Mouse (Mus musculus) MN1 (cell line): Measurements from ENCODE around the gene Sars2.
A peak's percentile ranks its signal among the peaks of the same experiment; 100 is the strongest.
"Not testable (repeated sequence)": the region's sequence is repeated elsewhere in the genome, so short reads cannot be mapped to it uniquely, and the experiment has no call there.

Experiments used
- DNase-seq: peaks from one replicate; pipeline ENCODE4 v3.0.0-alpha.2; 2016; ENCODE audit warnings: low spot score

Gene Sars2

GRCm38 (mm10) chr7:28741709-28742438 is at the start of gene Sars2, which contains the start of gene Mrps12:
Gene Sars2, plus strand, starts transcription at chr7:28741992.
Gene Mrps12, minus strand, starts transcription at chr7:28741820.
- DNase-seq: peak; percentile 97

GRCm38 (mm10) chr7:28692545-28693320 is 49.1 kb upstream of the Sars2 start, which contains the start of gene Fbxo27:
Gene Fbxo27, plus strand, starts transcription at chr7:28692849.
- DNase-seq: no peak

DNA sequence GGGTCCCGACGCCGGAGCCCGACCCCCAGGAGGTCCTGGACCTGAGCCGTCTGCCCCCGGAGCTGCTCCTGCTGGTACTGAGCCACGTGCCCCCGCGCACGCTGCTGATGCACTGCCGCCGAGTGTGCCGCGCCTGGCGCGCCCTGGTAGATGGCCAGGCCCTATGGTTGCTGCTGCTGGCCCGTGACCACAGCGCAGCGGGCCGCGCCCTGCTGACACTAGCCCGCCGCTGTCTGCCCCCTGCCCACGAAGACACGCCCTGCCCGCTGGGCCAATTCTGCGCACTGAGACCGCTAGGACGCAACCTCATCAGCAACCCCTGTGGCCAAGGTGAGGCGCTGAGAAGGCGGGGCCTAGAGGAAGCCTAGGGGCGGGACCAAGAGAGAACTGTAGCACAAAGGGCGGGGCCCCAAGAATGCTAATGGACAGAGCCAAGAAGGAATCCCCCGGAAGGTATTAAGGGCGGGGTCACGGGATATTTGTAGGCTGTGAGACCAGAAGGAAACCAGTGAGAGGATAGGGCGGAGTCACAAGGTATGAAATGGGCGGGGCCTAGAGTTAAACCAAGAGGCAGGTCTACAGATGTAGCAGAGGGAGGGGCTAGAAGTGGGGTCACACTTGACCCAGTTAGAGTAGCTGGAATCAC is 48.3 kb upstream of the Sars2 start:
- peak; percentile 76 for DNase-seq

DNA sequence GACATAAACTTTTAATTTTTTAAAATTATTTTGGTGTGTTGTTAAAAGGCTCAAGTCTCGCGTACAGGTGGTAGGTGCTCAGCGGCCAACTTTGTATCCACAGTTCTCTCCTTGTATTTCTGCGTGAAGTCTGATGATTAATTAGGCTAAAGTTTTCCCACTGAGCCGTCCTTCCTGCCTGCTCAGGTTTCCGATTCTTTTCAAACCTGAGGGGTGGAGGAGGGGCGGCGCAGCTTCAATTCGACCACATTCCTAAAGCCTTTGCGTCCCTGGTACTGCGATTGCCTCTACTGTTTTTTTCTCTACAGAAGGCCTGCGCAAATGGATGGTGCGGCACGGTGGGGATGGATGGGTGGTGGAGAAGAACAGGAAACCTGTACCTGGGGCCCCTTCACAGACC is 47.4 kb upstream of the Sars2 start:
- no peak for DNase-seq

DNA sequence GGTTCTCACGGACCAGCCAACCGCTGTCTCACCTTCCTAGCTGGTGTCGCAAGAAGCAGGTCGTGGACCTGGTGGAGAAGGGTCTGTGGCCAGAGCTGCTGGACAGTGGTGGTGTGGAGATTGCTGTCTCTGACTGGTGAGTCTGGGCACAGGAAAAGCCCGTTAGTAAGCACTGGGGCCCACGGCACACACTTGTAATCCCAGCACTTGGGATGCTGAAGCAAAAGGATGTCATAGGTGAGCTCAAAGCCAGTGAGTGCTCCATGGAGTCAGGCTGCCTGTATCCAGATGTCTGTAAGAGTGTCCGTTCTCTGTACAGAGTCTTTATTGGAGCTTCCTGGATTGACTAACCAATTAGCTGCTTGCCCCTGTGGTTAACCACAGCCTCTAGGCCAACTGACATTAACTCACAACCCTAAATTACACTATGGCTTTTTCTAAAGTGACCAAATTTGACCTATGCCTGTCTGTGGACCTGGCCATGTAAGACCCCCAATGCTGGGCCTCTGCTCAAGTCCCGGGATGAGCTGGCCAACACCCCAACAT is 46.8 kb upstream of the Sars2 start:
- no peak for DNase-seq

DNA sequence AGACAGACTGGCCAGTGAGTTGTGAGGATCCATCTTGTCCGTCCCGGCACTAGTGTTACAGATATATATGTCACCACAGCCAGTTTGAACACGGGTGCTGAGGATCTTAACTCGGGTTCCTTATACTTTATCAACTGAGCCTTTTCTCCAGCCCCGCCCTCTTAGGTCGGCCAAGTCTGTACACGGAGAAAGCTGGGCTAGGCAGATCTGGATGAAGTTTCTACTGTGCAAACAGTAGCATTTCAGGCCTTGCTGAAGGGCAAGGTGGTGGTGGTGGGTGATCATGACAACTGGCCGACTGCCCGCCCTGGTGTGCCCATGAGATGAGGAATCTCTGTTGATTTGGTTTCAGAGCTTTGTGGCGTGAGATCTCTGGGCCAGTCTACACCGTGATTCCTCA is 44.5 kb upstream of the Sars2 start:
- no peak for DNase-seq

DNA sequence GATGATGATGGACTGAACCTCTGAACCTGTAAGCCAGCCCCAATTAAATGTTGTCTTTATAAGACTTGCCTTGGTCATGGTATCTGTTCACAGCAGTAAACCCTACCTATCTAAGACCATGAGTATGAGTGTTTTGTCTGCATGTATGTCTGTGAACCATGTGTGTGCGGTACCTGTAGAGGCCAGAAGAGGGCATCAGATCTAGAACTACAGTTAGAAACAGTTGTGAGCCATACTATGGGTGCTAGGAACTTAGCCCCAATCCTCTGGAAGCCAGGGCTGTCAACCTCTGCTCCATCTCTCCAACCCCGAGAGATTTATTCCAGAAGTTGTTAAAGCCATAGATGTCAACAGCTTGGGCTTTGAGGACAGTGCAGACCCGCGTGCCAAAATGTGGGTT is 41.5 kb upstream of the Sars2 start:
- no peak for DNase-seq

GRCm38 (mm10) chr7:28701306-28701705 is 40.5 kb upstream of the Sars2 start:
- not testable (repeated sequence) for DNase-seq

DNA sequence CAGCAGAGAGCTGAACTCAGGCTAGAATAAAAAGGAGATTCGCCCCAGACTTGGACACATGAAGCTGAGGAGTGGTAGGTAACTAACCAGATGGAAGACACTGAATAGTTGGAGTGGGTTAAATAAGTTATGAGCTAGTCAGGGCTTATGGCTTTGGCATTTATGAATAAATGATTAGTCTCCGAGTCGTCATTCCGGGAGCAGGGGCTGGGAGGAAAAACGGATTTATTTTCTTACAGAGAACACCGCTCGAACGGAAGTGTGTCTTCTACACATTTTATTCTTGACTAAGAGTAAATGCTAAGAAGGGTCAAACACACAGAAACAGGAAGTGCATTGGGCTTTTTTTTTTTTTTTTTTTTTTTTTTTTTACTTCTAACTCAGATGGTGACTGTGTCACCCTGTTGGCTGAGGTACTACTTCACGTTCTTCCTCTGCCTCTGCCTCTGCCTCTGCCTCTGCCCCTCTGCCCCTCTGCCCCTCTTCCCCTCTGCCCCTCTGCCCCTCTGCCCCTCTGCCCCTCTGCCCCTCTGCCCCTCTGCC is 39.1 kb upstream of the Sars2 start:
- no peak for DNase-seq

GRCm38 (mm10) chr7:28709454-28709853 is 32.3 kb upstream of the Sars2 start:
- DNase-seq: no peak

DNA sequence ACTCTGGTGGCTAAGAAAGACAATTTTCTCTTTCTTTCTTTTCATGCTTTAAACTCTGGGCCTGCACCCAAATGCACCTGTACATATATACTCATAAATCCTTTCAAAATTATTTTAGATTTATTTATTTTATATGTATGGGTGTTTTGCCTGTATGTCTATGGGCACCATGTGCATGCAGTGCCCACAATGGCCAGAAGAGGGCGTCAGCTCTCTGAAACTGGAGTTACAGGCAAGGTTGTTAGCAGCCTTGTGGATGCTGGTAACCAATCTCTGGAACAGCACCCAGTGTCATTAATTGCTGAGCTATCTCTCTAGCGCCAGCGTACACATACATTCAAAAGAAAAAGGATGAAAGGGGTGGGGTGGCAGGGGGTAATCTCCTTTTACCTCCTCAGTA is 30.8 kb upstream of the Sars2 start:
- DNase-seq: no peak

- DNase-seq: no peak
Measured at GRCm38 (mm10) chr7:28714667-28715066, 27.1 kb upstream of the Sars2 start.

- peak; percentile 30 for DNase-seq
Measured at GRCm38 (mm10) chr7:28715598-28715997, 26.2 kb upstream of the Sars2 start.

DNA sequence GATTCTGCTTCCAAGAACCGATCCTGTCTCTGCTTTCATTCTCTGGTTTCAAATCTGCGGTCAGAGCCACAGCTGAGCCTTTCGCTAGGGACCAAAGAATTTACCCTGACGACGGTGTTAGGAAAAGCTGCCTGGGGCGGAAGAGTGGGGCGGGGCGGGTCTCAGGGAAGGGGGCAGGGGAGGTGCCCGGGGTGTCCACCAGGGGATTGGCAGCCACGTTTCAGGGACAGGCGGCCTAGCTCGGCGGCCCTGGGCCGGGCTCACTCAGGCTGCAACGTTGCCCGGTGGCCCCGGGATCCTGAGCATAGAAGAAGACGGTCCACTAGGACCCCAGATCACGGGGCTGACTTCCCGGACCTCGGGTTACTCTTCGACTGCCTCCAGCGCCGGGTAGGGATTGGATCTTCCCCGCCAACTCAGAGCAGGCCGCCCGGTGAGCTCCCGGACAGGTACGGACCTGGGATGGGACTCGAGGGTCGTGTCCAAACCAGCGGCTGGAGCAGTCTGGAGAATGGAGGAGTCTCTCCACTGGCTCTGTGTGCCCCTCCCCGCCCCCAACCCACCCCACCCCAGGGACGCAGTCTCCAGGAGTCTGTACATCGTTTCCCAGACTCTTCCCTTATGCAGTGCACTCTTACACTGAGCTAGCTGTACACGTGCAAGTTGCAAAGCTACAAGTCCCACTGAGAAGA is 25.1 kb upstream of the Sars2 start, which contains the start of gene Fbxo17:
Gene Fbxo17, plus strand, starts transcription at position 215 of the 692 bp plus-strand sequence.
- DNase-seq: peak; percentile 75

DNA sequence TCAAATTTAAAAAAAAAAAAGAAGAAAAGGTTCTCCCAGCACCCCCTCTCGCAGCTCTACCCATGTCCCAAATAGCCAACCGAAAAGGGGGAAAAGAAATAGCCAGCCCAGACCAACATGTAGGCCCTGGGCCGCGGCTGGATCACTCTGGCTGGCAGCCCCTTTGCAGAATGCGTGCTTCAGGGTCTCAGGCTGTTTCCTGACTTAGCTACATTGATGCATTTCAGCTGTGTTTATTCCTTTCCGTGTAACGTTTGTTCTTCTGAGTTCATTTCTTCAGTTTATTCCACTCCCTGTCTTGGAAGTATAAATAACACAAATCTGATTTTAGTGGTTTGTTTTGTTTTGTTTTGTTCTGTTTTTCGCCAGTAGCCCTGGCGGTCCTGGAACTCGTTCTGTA is 24.1 kb upstream of the Sars2 start:
- DNase-seq: no peak

GRCm38 (mm10) chr7:28719159-28719558 is 22.6 kb upstream of the Sars2 start:
- DNase-seq: peak; percentile 35

- DNase-seq: no peak
Measured at GRCm38 (mm10) chr7:28719650-28720049, 22.1 kb upstream of the Sars2 start.

GRCm38 (mm10) chr7:28720753-28721537 is 20.8 kb upstream of the Sars2 start:
- DNase-seq: no peak

DNA sequence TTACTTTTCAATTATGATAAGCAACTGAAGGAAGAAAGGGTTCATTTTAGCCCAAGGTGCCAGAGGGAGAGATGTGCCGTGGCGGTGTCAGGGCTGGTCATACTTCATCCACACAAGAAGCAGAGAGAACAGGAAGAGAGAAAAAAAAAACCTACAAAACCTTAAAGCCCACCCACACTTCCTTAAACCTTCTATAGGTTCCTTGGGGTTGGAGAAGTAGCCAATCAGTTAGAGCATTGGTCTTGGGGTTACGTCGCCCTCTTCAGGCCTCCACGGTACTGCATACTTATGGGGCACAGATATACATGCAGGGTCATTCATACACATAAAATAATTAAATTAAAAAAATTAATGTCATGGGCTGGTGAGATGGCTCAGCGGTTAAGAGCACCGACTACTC is 19.7 kb upstream of the Sars2 start:
- DNase-seq: no peak

DNA sequence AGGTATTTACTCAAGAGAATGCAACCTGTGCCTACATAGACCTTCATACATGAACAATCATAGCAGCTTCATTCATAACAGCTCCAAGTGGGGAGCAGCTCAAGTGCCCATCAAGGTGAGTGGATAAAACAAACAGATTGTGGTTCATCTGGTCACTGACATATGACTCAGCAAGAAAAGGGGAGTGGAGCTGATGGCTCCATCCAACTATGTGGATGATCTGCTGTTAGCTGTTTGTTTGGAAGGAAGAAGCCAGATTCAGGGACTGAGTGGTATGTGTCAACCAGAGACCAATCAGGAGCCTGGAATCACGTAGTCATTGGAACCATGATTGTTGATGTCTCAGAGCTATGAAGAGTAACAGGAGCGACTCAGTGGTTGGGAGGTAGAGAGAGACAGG is 17.2 kb upstream of the Sars2 start:
- no peak for DNase-seq

- peak; percentile 67 for DNase-seq
Measured at GRCm38 (mm10) chr7:28726600-28726999, 15.2 kb upstream of the Sars2 start.
